ENCODE assay signal across 9 mouse cellular contexts in genomic region chr2:38378849-38379545, GRCm38 (mm10). TPM values are rescaled to one million over a fixed set of nuclear protein-coding genes. Genes with fewer than 3 reads are reported as not detected.
DNase-seq lines count a peak whose midpoint lies in the region; ATAC-seq and TF ChIP-seq lines count a peak whose summit lies in the region.
"Had no signal": no experiment of that assay in that cellular context is flagged by ENCODE, and none has a peak within 500 bp of the region (broad histone marks: within the 10 kb centered on the region; RNA-seq: fewer than 3 reads in every experiment).

No protein-coding gene starts in this region.

- ATAC-seq in heart, postnatal 0 days (ENCODE audit: insufficient read depth, low read depth) = no peak
- no peak for ATAC-seq in liver, embryonic 12.5 days

- peak overlapping the region; percentile 36 for H3K4me2 ChIP-seq in heart, postnatal 0 days (ENCODE audit: low read depth, low read length)
- H3K4me2 ChIP-seq in liver, embryonic 12.5 days = peak overlapping the region; percentile 20
- H3K4me2 ChIP-seq: lung, embryonic 14.5 days had no signal

- intact Hi-C loops in heart, postnatal 14 days (cut with DNase I) = loop anchor here (10.0 kb wide), 1 partner anchor 194 kb away; no protein-coding TSS in a partner anchor

- H3K27ac ChIP-seq in heart, postnatal 0 days (ENCODE audit: low read depth) = no peak overlapping the region
- no peak overlapping the region for H3K27ac ChIP-seq in bone marrow macrophage, adult 2 months (ENCODE audit: insufficient read depth, low read depth, low read length)
- H3K27ac ChIP-seq in forebrain, embryonic 10.5 days = peak overlapping the region; percentile 66
- no peak overlapping the region for H3K27ac ChIP-seq in liver, embryonic 12.5 days

- no peak overlapping the region for H3K9ac ChIP-seq in heart, postnatal 0 days (replicated peaks; ENCODE audit: low read depth, low read length)
- no peak overlapping the region for H3K9ac ChIP-seq in liver, embryonic 12.5 days
- H3K9ac ChIP-seq: lung, embryonic 14.5 days had no signal

- DNase-seq in heart, postnatal 0 days (ENCODE audit: low spot score) = no peak
- no peak for DNase-seq in heart, postnatal 14 days
- no peak for DNase-seq in forebrain, embryonic 10.5 days (ENCODE audit: extremely low spot score, low spot score)
- DNase-seq in urinary bladder, postnatal 25 days (ENCODE audit: low spot score) = no peak
- DNase-seq in left cerebral cortex, adult 11 months (ENCODE audit: low spot score) = no peak
- no peak for DNase-seq in spleen, adult 18-20 months

- H3K36me3 ChIP-seq in heart, postnatal 0 days (replicated peaks; ENCODE audit: control insufficient read depth, insufficient read depth, low read length) = no peaks in the 10 kb centered on the region
- no peaks in the 10 kb centered on the region for H3K36me3 ChIP-seq in forebrain, embryonic 10.5 days (replicated peaks)
- no peaks in the 10 kb centered on the region for H3K36me3 ChIP-seq in liver, embryonic 12.5 days

- H3K4me1 ChIP-seq in heart, postnatal 0 days (ENCODE audit: control insufficient read depth, insufficient read depth) = no peaks in the 10 kb centered on the region
- H3K4me1 ChIP-seq in bone marrow macrophage, adult 2 months (ENCODE audit: control insufficient read depth, insufficient read depth, low read length) = no peaks in the 10 kb centered on the region; the same call in 1 of the 2 replicates
- peaks cover 34% of the 10 kb centered on the region for H3K4me1 ChIP-seq in forebrain, embryonic 10.5 days
- peaks cover 10% of the 10 kb centered on the region for H3K4me1 ChIP-seq in liver, embryonic 12.5 days

- H3K27me3 ChIP-seq in heart, postnatal 0 days (ENCODE audit: control insufficient read depth, insufficient read depth, low read length) = peaks cover 62% of the 10 kb centered on the region
- peaks cover 71% of the 10 kb centered on the region for H3K27me3 ChIP-seq in forebrain, embryonic 10.5 days (ENCODE audit: poor library complexity, severe bottlenecking)
- peaks cover 89% of the 10 kb centered on the region for H3K27me3 ChIP-seq in liver, embryonic 12.5 days (replicated peaks)

- TF ChIP-seq POLR2A in bone marrow macrophage, adult 2 months (IDR thresholded peaks at IDR 0.05; ENCODE audit: borderline replicate concordance, low read depth, low read length) = no peak

- peak overlapping the region; percentile 22 for H3K4me3 ChIP-seq in heart, postnatal 0 days (ENCODE audit: low read depth, low read length)
- peak overlapping the region; percentile 24 for H3K4me3 ChIP-seq in bone marrow macrophage, adult 2 months (ENCODE audit: insufficient read depth, low read length)
- H3K4me3 ChIP-seq in forebrain, embryonic 10.5 days = peak overlapping the region; percentile 41
- no peak overlapping the region for H3K4me3 ChIP-seq in liver, embryonic 12.5 days

- TF ChIP-seq EP300 in heart, postnatal 0 days (IDR thresholded peaks at IDR 0.05; ENCODE audit: low read depth) = no peak

- WGBS in heart, postnatal 0 days = 5% methylated on average over 29 of the region's 29 CpGs
- 5% methylated on average over 29 of the region's 29 CpGs for WGBS in forebrain, embryonic 10.5 days
- 5% methylated on average over 29 of the region's 29 CpGs for WGBS in liver, embryonic 12.5 days (ENCODE audit: insufficient replicate concordance)

- no peaks in the 10 kb centered on the region for H3K9me3 ChIP-seq in heart, postnatal 0 days (replicated peaks; ENCODE audit: control insufficient read depth, low read length)
- H3K9me3 ChIP-seq in forebrain, embryonic 10.5 days = no peaks in the 10 kb centered on the region
- H3K9me3 ChIP-seq in liver, embryonic 12.5 days (replicated peaks) = no peaks in the 10 kb centered on the region

- no peak for TF ChIP-seq CTCF in heart, postnatal 0 days (IDR thresholded peaks at IDR 0.05; ENCODE audit: low read depth)
- TF ChIP-seq CTCF in bone marrow macrophage, adult 2 months (IDR thresholded peaks at IDR 0.05; ENCODE audit: low read depth, low read length) = no peak

RNA-seq across cellular contexts. Expression of gene Lhx2, which starts 39.9 kb away (rescaled TPM):
- not detected in 2 replicates for total RNA-seq in heart, postnatal 0 days (2014; rRNA removed; ENCODE audit: low replicate concordance)
- polyA plus RNA-seq in heart, postnatal 0 days (2015; fragmentation: Nextera tagmentation; extraction: Ambion mirVana) = 0.04 TPM in 1 of 2 replicates, not detected in the other
- total RNA-seq in heart, postnatal 14 days (2021) = under 1 TPM in 1 of 2 experiments, not detected in 1; 0.07 TPM
- polyA plus RNA-seq in bone marrow macrophage, adult 2 months (2012; ENCODE audit: insufficient read depth, insufficient read length, missing spikeins) = 0.32 TPM in 1 of 2 replicates, not detected in the other
- 108 and 115 TPM in 2 replicates for polyA plus RNA-seq in forebrain, embryonic 10.5 days (2016; fragmentation: Nextera tagmentation; extraction: Ambion mirVana)
- polyA plus RNA-seq in liver, embryonic 12.5 days (2016; fragmentation: Nextera tagmentation; extraction: Ambion mirVana) = 8.2 and 8.6 TPM in 2 replicates

Comparison
In these comparisons a context has a peak if more than half of its experiments do, and no peak if none do; other contexts are left out.
1. RNA of gene Lhx2, which starts 39.9 kb away (polyA plus RNA-seq): 108 to 115 TPM in forebrain, embryonic 10.5 days; 8.2 to 8.6 TPM in liver, embryonic 12.5 days, 0.32 TPM in bone marrow macrophage, adult 2 months and 0.04 TPM in heart, postnatal 0 days; every median in the first group is over 10 times any median in the second.